Mouse (Mus musculus) brain, embryonic 14.5 days (tissue): ENCODE measurements at regions not wholly inside any gene's neighbourhood (a gene's known extent, or its start where the extent isn't known, plus 50 kb on each side); places are given as distances from the start of the nearest gene placed in this dataset.

Experiments
- DNase-seq: peaks from one replicate; pipeline ENCODE4 v3.0.0-alpha.2; 2011; ENCODE audit warnings: low read depth
- CTCF ChIP-seq: fragments of 200-500 bp; IDR thresholded peaks from 2 replicates; pipeline ENCODE4 v1.5.1; 2012; ENCODE audit warnings: inconsistent platforms, mild to moderate bottlenecking, moderate library complexity, borderline replicate concordance; ENCODE audit not compliant: insufficient read depth, insufficient read length; ENCODE audit errors: extremely low read depth
- POLR2A ChIP-seq: fragments of 200-500 bp; IDR thresholded peaks from 2 replicates; pipeline ENCODE4 v1.6.1; 2012; ENCODE audit warnings: mild to moderate bottlenecking, inconsistent platforms, borderline replicate concordance; ENCODE audit not compliant: poor library complexity, insufficient read depth, insufficient read length, severe bottlenecking; ENCODE audit errors: extremely low read depth

- no peak for TF ChIP-seq POLR2A
- TF ChIP-seq CTCF, result no peak
Observed at GRCm38 (mm10) chr1:138908860-138909259, 52.2 kb upstream of the 2310009B15Rik start.

GRCm38 (mm10) chr1:138909654-138910053 is 53.0 kb upstream of the 2310009B15Rik start:
- peak; percentile 27 for DNase-seq
- no peak for TF ChIP-seq POLR2A
- no peak for TF ChIP-seq CTCF

More at GRCm38 (mm10) chr1:138908860-138909259, 52.2 kb upstream of the 2310009B15Rik start:
- DNase-seq, result no peak

- DNase-seq, result peak; percentile 31
- TF ChIP-seq POLR2A, result no peak
- TF ChIP-seq CTCF, result peak; percentile 17; the same call in 1 of the 2 replicates
Observed at GRCm38 (mm10) chr1:138912156-138912616, 51.0 kb upstream of the Dennd1b start.

- no peak for DNase-seq
- TF ChIP-seq POLR2A (no peak), CTCF (no peak)
Observed at GRCm38 (mm10) chr1:138912928-138913327, 50.3 kb upstream of the Dennd1b start.

GRCm38 (mm10) chr1:138913428-138913827 is 49.8 kb upstream of the Dennd1b start:
- TF ChIP-seq POLR2A (no peak), CTCF (no peak)
- no peak for DNase-seq
